Mouse (Mus musculus) ES-Bruce4 (cell line): ENCODE results near the gene Gm17359.

Experiments
- CTCF ChIP-seq: IDR thresholded peaks from one replicate; pipeline ENCODE4 v1.8.1; 2011; ENCODE audit warnings: low read depth, low read length
- EP300 ChIP-seq: IDR thresholded peaks from 2 replicates; pipeline ENCODE4 v1.6.1; 2011; ENCODE audit warnings: low read depth, low read length; ENCODE audit not compliant: insufficient read depth
- POLR2A ChIP-seq: IDR thresholded peaks from one replicate; pipeline ENCODE4 v1.8.1; 2011; ENCODE audit warnings: low read length; ENCODE audit not compliant: insufficient read depth

DNA sequence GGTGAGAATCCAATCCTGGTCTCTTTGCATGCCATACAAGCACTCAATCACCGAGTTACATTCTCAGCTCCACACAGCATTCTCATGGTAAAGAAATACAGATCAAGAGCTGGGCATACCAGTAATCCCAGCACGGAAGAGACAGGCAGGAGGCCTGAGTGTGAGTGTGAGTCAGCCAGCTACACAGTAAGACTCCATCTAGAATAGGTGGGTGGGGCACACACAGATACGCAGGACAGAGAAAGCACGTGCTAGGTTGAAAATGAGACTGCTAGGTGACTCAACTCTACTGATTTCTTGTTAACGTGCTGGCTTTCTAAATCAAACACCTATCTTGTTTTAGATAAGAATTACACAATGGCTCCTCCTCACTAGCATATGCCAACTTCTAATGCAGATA, 153.6 kb downstream of the Gm17359 start:
- TF ChIP-seq CTCF (no peak), POLR2A (no peak), EP300 (no peak)
